Mouse (Mus musculus): ENCODE results near the gene Hax1. TPM values are rescaled to one million over a fixed set of nuclear protein-coding genes. Genes with fewer than 3 reads are reported as not detected.

Hax1 gene
- polyA plus RNA-seq (2015; fragmentation: Nextera tagmentation; extraction: Ambion mirVana), result 105 and 114 TPM in 2 replicates

GRCm38 (mm10) chr3:89998612-89999054 is at the start of gene Hax1:
TSS of gene Hax1 (minus strand) at chr3:89998780.
- Histone ChIP-seq H3K4me3 (replicated peaks) (peak within 1 kb of the TSS; percentile 76), H3K4me1 (peaks cover 26% of the 10 kb centered on the region), H3K27me3 (replicated peaks) (no peaks in the 10 kb centered on the region), H3K36me3 (peaks cover 46% of the 10 kb centered on the region), H3K4me2 (peak within 1 kb of the TSS; percentile 93), H3K9me3 (replicated peaks) (no peaks in the 10 kb centered on the region), H3K9ac (replicated peaks) (peak within 1 kb of the TSS; percentile 73), H3K27ac (replicated peaks) (peak within 1 kb of the TSS; percentile 91)
- ATAC-seq (ENCODE audit: low FRiP score), result peak; percentile 93
- WGBS, result under 1% methylated on average over 26 of the region's 26 CpGs

DNA sequence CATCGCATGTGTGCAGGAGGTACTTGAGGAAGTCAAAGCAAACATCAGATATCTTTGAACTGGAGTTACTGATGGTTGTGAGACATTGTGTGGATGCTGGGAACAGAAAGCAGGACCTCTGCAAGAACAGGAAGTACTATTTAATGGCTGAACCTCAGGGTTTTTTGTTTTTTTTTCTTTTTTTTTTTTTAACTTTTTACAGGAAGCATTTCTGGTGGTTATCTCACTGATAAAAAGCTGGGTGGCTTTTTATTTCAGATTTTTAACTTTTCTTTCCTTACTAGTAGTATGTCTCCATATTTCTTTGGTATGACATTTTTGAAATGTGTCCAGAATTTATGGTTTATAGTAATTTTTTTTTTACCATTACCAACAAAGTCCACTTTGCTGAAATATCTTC is 37.7 kb upstream of the Hax1 start:
- Histone ChIP-seq H3K9me3 (replicated peaks) (no peaks in the 10 kb centered on the region), H3K4me1 (no peaks in the 10 kb centered on the region), H3K4me3 (replicated peaks) (no peak overlapping the region), H3K36me3 (peaks cover 61% of the 10 kb centered on the region), H3K9ac (replicated peaks) (no peak overlapping the region), H3K27me3 (replicated peaks) (no peaks in the 10 kb centered on the region), H3K27ac (replicated peaks) (no peak overlapping the region), H3K4me2 (no peak overlapping the region)
- 98% methylated on average over 1 of the region's 1 CpGs for WGBS
- no peak for ATAC-seq (ENCODE audit: low FRiP score)

- Histone ChIP-seq H3K36me3 (peaks cover 69% of the 10 kb centered on the region), H3K9ac (replicated peaks) (no peak overlapping the region), H3K4me2 (no peak overlapping the region), H3K27me3 (replicated peaks) (no peaks in the 10 kb centered on the region), H3K4me1 (no peaks in the 10 kb centered on the region), H3K4me3 (replicated peaks) (no peak overlapping the region), H3K9me3 (replicated peaks) (no peaks in the 10 kb centered on the region), H3K27ac (replicated peaks) (no peak overlapping the region)
- no peak for ATAC-seq (ENCODE audit: low FRiP score)
- 90% methylated on average over 2 of the region's 2 CpGs for WGBS
These were observed 36.1 kb upstream of the Hax1 start for GRCm38 (mm10) chr3:90034653-90035052.

- no peak overlapping the region for H3K4me3 ChIP-seq (replicated peaks)
- H3K4me2 ChIP-seq, result no peak overlapping the region
- WGBS, result 93% methylated on average over 4 of the region's 4 CpGs
- H3K27ac ChIP-seq (replicated peaks), result no peak overlapping the region
- H3K27me3 ChIP-seq (replicated peaks), result no peaks in the 10 kb centered on the region
- no peaks in the 10 kb centered on the region for H3K4me1 ChIP-seq
- no peak for ATAC-seq (ENCODE audit: low FRiP score)
- H3K36me3 ChIP-seq, result peaks cover 94% of the 10 kb centered on the region
- H3K9me3 ChIP-seq (replicated peaks), result no peaks in the 10 kb centered on the region
- H3K9ac ChIP-seq (replicated peaks), result no peak overlapping the region
These were observed 18.0 kb upstream of the Hax1 start for GRCm38 (mm10) chr3:90016626-90017025.

- no peak overlapping the region for H3K9ac ChIP-seq (replicated peaks)
- H3K4me3 ChIP-seq (replicated peaks), result no peak overlapping the region
- WGBS, result 93% methylated on average over 2 of the region's 2 CpGs
- no peak overlapping the region for H3K27ac ChIP-seq (replicated peaks)
- H3K4me1 ChIP-seq, result no peaks in the 10 kb centered on the region
- no peaks in the 10 kb centered on the region for H3K9me3 ChIP-seq (replicated peaks)
- no peak for ATAC-seq (ENCODE audit: low FRiP score)
- no peak overlapping the region for H3K4me2 ChIP-seq
- H3K27me3 ChIP-seq (replicated peaks), result no peaks in the 10 kb centered on the region
- H3K36me3 ChIP-seq, result peaks cover 96% of the 10 kb centered on the region
These were observed 11.7 kb upstream of the Hax1 start for GRCm38 (mm10) chr3:90010291-90010690.

GRCm38 (mm10) chr3:90004091-90004796 is 5.7 kb upstream of the Hax1 start:
- Histone ChIP-seq H3K4me2 (no peak overlapping the region), H3K9ac (replicated peaks) (no peak overlapping the region), H3K4me1 (peaks cover 8% of the 10 kb centered on the region), H3K27me3 (replicated peaks) (no peaks in the 10 kb centered on the region), H3K27ac (replicated peaks) (no peak overlapping the region), H3K36me3 (peaks cover 67% of the 10 kb centered on the region), H3K4me3 (replicated peaks) (no peak overlapping the region), H3K9me3 (replicated peaks) (no peaks in the 10 kb centered on the region)
- ATAC-seq (ENCODE audit: low FRiP score), result no peak
- WGBS, result 60% methylated on average over 3 of the region's 3 CpGs

DNA sequence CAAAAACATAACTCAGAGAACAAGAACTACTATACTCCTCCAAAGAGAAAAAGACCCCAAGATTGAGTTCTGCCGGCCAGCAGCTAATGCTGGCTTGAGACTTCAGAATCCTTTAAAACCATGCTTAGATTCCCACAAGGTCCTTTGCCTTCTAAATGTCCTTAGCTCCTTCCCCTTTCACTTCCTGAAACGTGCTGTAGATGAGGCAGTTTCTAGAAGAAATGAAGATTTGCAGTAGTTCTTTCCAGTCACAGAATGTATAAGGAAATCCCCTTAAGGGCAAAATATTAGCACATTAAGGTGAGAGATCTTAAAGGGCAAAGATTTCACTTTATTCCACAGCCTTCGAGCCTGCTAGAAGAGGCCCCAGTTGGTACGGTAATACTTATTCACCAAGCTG is 1.2 kb upstream of the Hax1 start:
- Histone ChIP-seq H3K4me3 (replicated peaks) (no peak overlapping the region), H3K9ac (replicated peaks) (0 out of 2 replicates have a peak overlapping the region, but pooled peaks have one; percentile 73), H3K4me1 (peaks cover 26% of the 10 kb centered on the region), H3K27me3 (replicated peaks) (no peaks in the 10 kb centered on the region), H3K27ac (replicated peaks) (peak overlapping the region; percentile 5; the same call in 1 of the 2 replicates), H3K9me3 (replicated peaks) (no peaks in the 10 kb centered on the region), H3K4me2 (no peak overlapping the region), H3K36me3 (peaks cover 41% of the 10 kb centered on the region)
- WGBS, result 88% methylated on average over 4 of the region's 4 CpGs
- no peak for ATAC-seq (ENCODE audit: low FRiP score)

DNA sequence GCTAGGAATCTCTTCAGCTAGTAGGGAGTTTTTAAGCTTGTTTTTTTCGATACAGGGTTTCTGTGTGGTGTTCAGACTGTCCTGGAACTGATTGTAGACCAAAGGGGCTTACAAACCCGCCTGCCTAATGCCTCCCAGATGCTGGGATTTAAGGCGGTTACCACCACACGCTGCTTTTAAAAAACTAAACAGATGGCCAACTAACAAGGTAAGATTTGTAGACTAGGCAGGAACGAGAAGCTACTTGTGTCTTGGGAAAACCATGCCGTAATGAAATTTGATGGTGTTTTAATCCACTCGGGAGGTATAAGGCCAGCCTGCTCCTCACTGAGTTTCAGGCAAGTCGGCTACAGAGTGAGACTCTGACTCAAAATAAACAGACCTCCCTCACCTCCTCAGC is 510 bp upstream of the Hax1 start:
- peaks cover 46% of the 10 kb centered on the region for H3K36me3 ChIP-seq
- peak; percentile 35; the same call in 1 of the 2 replicates for ATAC-seq (ENCODE audit: low FRiP score)

GRCm38 (mm10) chr3:89997791-89998495 is 637 bp downstream of the Hax1 start:
- Histone ChIP-seq H3K36me3 (peaks cover 44% of the 10 kb centered on the region), H3K27ac (replicated peaks) (peak overlapping the region; percentile 91), H3K4me2 (peak overlapping the region; percentile 93), H3K9me3 (replicated peaks) (no peaks in the 10 kb centered on the region), H3K4me3 (replicated peaks) (peak overlapping the region; percentile 76), H3K27me3 (replicated peaks) (no peaks in the 10 kb centered on the region), H3K9ac (replicated peaks) (peak overlapping the region; percentile 73), H3K4me1 (peaks cover 26% of the 10 kb centered on the region)
- WGBS, result 12% methylated on average over 23 of the region's 23 CpGs
- ATAC-seq (ENCODE audit: low FRiP score), result peak; percentile 46

More for the DNA sequence above, 510 bp upstream of the Hax1 start:
- H3K9ac ChIP-seq (replicated peaks), result peak overlapping the region; percentile 73
- WGBS, result 15% methylated on average over 8 of the region's 8 CpGs
- peak overlapping the region; percentile 93 for H3K4me2 ChIP-seq
- H3K9me3 ChIP-seq (replicated peaks), result no peaks in the 10 kb centered on the region
- peaks cover 26% of the 10 kb centered on the region for H3K4me1 ChIP-seq
- H3K4me3 ChIP-seq (replicated peaks), result peak overlapping the region; percentile 76
- H3K27me3 ChIP-seq (replicated peaks), result no peaks in the 10 kb centered on the region
- peak overlapping the region; percentile 91 for H3K27ac ChIP-seq (replicated peaks)

- no peaks in the 10 kb centered on the region for H3K9me3 ChIP-seq (replicated peaks)
- no peaks in the 10 kb centered on the region for H3K27me3 ChIP-seq (replicated peaks)
- H3K9ac ChIP-seq (replicated peaks), result no peak overlapping the region
- H3K27ac ChIP-seq (replicated peaks), result no peak overlapping the region
- 95% methylated on average over 5 of the region's 5 CpGs for WGBS
- no peak for ATAC-seq (ENCODE audit: low FRiP score)
- peaks cover 20% of the 10 kb centered on the region for H3K36me3 ChIP-seq
- no peak overlapping the region for H3K4me3 ChIP-seq (replicated peaks)
- peaks cover 26% of the 10 kb centered on the region for H3K4me1 ChIP-seq
- H3K4me2 ChIP-seq, result no peak overlapping the region
These were observed 3.6 kb downstream of the Hax1 start for GRCm38 (mm10) chr3:89994807-89995515.

GRCm38 (mm10) chr3:89987822-89988221 is 10.8 kb downstream of the Hax1 start:
- no peak for ATAC-seq (ENCODE audit: low FRiP score)
- Histone ChIP-seq H3K4me3 (replicated peaks) (no peak overlapping the region), H3K27ac (replicated peaks) (no peak overlapping the region), H3K4me1 (no peaks in the 10 kb centered on the region), H3K36me3 (no peaks in the 10 kb centered on the region), H3K9me3 (replicated peaks) (no peaks in the 10 kb centered on the region), H3K27me3 (replicated peaks) (no peaks in the 10 kb centered on the region), H3K9ac (replicated peaks) (no peak overlapping the region), H3K4me2 (no peak overlapping the region)
- WGBS, result 94% methylated on average over 4 of the region's 4 CpGs
